Mouse (Mus musculus) embryonic fibroblast, embryonic 13.5 days (primary cell): ENCODE measurements at regions not wholly inside any gene's neighbourhood (a gene's known extent, or its start where the extent isn't known, plus 50 kb on each side); places are given as distances from the start of the nearest gene placed in this dataset.
"Not testable (repeated sequence)": the region's sequence is repeated elsewhere in the genome, so short reads cannot be mapped to it uniquely, and the experiment has no call there.

ENCODE experiments used
- H3K27ac ChIP-seq: 2 replicates; pipeline ENCODE4 v1.5.1; 2012; ENCODE audit warnings: low read length, control low read depth, inconsistent platforms; ENCODE audit not compliant: insufficient read depth
- H3K4me1 ChIP-seq: 2 replicates; pipeline ENCODE4 v1.6.1; 2011; ENCODE audit warnings: low read length; ENCODE audit not compliant: control insufficient read depth, insufficient read depth
- H3K4me3 ChIP-seq: 2 replicates; pipeline ENCODE4 v1.5.1; 2011; ENCODE audit warnings: mild to moderate bottlenecking, control low read depth, low read length; ENCODE audit not compliant: insufficient read depth
- CTCF ChIP-seq: IDR thresholded peaks from 2 replicates; pipeline ENCODE4 v1.5.1; 2011; ENCODE audit warnings: mild to moderate bottlenecking, control low read depth, low read length, moderate library complexity, borderline replicate concordance; ENCODE audit not compliant: insufficient read depth
- POLR2A ChIP-seq: IDR thresholded peaks from 2 replicates; pipeline ENCODE4 v1.6.1; 2011; ENCODE audit warnings: low read depth, mild to moderate bottlenecking, control low read depth, low read length, moderate library complexity

GRCm38 (mm10) chr4:10402928-10403327, 471.4 kb upstream of the 2610301B20Rik start:
- H3K27ac ChIP-seq: peak overlapping the region; percentile 81
- TF ChIP-seq CTCF (no peak), POLR2A (no peak)

GRCm38 (mm10) chr4:10404438-10404837, 469.9 kb upstream of the 2610301B20Rik start:
- no peak for TF ChIP-seq POLR2A
- no peak for TF ChIP-seq CTCF
- Histone ChIP-seq H3K27ac (peak overlapping the region; percentile 71), H3K4me1 (peaks cover 9% of the 10 kb centered on the region), H3K4me3 (no peak overlapping the region)

More at GRCm38 (mm10) chr4:10402928-10403327, 471.4 kb upstream of the 2610301B20Rik start:
- Histone ChIP-seq H3K4me1 (peaks cover 9% of the 10 kb centered on the region), H3K4me3 (no peak overlapping the region)

- TF ChIP-seq POLR2A (no peak), CTCF (no peak)
- Histone ChIP-seq H3K27ac (0 out of 2 replicates have a peak overlapping the region, but pooled peaks have one; percentile 71), H3K4me3 (no peak overlapping the region), H3K4me1 (peaks cover 9% of the 10 kb centered on the region)
Observed at GRCm38 (mm10) chr4:10405102-10405501, 469.2 kb upstream of the 2610301B20Rik start.

- no peak overlapping the region for H3K27ac ChIP-seq
- TF ChIP-seq POLR2A (no peak), CTCF (no peak)
- H3K4me1 ChIP-seq: no peaks in the 10 kb centered on the region
- H3K4me3 ChIP-seq: no peak overlapping the region
Observed at GRCm38 (mm10) chr4:10414274-10414673, 460.0 kb upstream of the 2610301B20Rik start.

GRCm38 (mm10) chr4:10421354-10421753, 452.9 kb upstream of the 2610301B20Rik start:
- H3K4me3 ChIP-seq: no peak overlapping the region
- H3K27ac ChIP-seq: no peak overlapping the region
- TF ChIP-seq POLR2A: no peak
- no peak for TF ChIP-seq CTCF
- no peaks in the 10 kb centered on the region for H3K4me1 ChIP-seq

GRCm38 (mm10) chr4:10434438-10434837, 439.9 kb upstream of the 2610301B20Rik start:
- Histone ChIP-seq H3K4me3 (no peak overlapping the region), H3K4me1 (no peaks in the 10 kb centered on the region), H3K27ac (no peak overlapping the region)
- no peak for TF ChIP-seq CTCF

- not testable (repeated sequence) for H3K4me3 ChIP-seq, H3K4me1 ChIP-seq, H3K27ac ChIP-seq
Observed at GRCm38 (mm10) chr4:10439921-10440320, 434.4 kb upstream of the 2610301B20Rik start.

- no peak overlapping the region for H3K27ac ChIP-seq
- TF ChIP-seq CTCF (no peak), POLR2A (no peak)
- no peaks in the 10 kb centered on the region for H3K4me1 ChIP-seq
- no peak overlapping the region for H3K4me3 ChIP-seq
Observed at GRCm38 (mm10) chr4:10459603-10460002, 414.7 kb upstream of the 2610301B20Rik start.

GRCm38 (mm10) chr4:10480936-10481335, 393.4 kb upstream of the 2610301B20Rik start:
- Histone ChIP-seq H3K27ac (no peak overlapping the region), H3K4me1 (no peaks in the 10 kb centered on the region), H3K4me3 (no peak overlapping the region)
- no peak for TF ChIP-seq CTCF
- TF ChIP-seq POLR2A: no peak

- Histone ChIP-seq H3K4me3 (no peak overlapping the region), H3K27ac (no peak overlapping the region), H3K4me1 (no peaks in the 10 kb centered on the region)
- TF ChIP-seq POLR2A (no peak), CTCF (peak; percentile 7; the same call in 1 of the 2 replicates)
Observed at GRCm38 (mm10) chr4:10508163-10508821, 366.0 kb upstream of the 2610301B20Rik start.
